ENCODE assay signal across 11 mouse cellular contexts in the genomic region with DNA sequence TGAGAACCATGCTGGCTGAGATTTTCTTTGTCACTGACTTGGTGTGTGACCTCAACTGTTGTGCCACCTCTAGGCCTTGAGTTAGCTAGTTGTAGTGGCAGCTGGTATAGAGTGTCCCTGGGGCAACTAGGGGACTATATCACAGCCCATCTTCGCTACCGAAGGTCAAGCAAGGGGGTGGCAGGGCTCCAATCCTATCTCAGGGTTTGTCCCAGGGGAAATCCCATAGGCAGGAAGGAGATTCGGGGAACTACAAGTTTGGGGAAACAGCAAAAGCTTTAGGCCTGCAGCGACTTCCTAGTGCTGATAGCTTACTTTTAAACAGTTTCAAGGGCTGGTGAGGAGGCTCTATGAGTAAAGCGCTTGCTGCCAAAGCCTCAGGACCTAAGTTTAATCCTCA. TPM values are rescaled to one million over a fixed set of nuclear protein-coding genes. Genes with fewer than 3 reads are reported as not detected.
A peak's percentile ranks its signal among the peaks of the same experiment; 100 is the strongest.
DNase-seq lines count a peak whose midpoint lies in the region; ATAC-seq and TF ChIP-seq lines count a peak whose summit lies in the region.
"Had no signal": no experiment of that assay in that cellular context is flagged by ENCODE, and none has a peak within 500 bp of the region (broad histone marks: within the 10 kb centered on the region; RNA-seq: fewer than 3 reads in every experiment).

No protein-coding gene starts in this region.

- no peaks in the 10 kb centered on the region for H3K27me3 ChIP-seq in CH12.LX (replicated peaks)
- H3K27me3 ChIP-seq in forebrain, embryonic 16.5 days (replicated peaks; ENCODE audit: control insufficient read depth, insufficient read depth, low read length), result no peaks in the 10 kb centered on the region
- peaks cover 38% of the 10 kb centered on the region for H3K27me3 ChIP-seq in midbrain, embryonic 10.5 days (ENCODE audit: low read depth, poor library complexity, severe bottlenecking)
- no peaks in the 10 kb centered on the region for H3K27me3 ChIP-seq in kidney, embryonic 14.5 days (ENCODE audit: control insufficient read depth, insufficient read depth, low read length)

- no peak for TF ChIP-seq CTCF in gastrocnemius, adult 2 months (IDR thresholded peaks at IDR 0.05)
- TF ChIP-seq CTCF in CH12.LX (conservative IDR thresholded peaks at IDR 0.05 in 1 of 2, IDR thresholded peaks at IDR 0.05 in 1 of 2; ENCODE audit: low read depth in 2 of 2, low read length in 2 of 2), result no peak

- in situ Hi-C loops in CH12.LX (cut with MboI; ENCODE audit: low pct_ligation_motif_present, low pct_unique_long_range_greater_than_20kb, low sequenced_read_pairs), result no loop called here

- DNase-seq in gastrocnemius, adult 2 months, result no peak
- DNase-seq in gastrocnemius, adult 18-20 months (ENCODE audit: low spot score), result no peak
- no peak for DNase-seq in CH12.LX (ENCODE audit: extremely low read depth)
- DNase-seq in midbrain, embryonic 10.5 days (ENCODE audit: low spot score), result no peak
- DNase-seq in right cerebral cortex, postnatal 4 days, result no peak
- no peak for DNase-seq in urinary bladder, adult 18-20 months (ENCODE audit: low spot score in 2 of 2)
- DNase-seq: cerebellum, adult 11-12 months; kidney, adult 18-20 months; lung, postnatal 14 days had no signal

- peaks cover 0 to 10% of the 10 kb centered on the region in 2 experiments for H3K36me3 ChIP-seq in CH12.LX (replicated peaks in 1 of 2; ENCODE audit: control insufficient read depth in 1 of 2, insufficient read depth in 1 of 2, low read length in 1 of 2)
- no peaks in the 10 kb centered on the region for H3K36me3 ChIP-seq in forebrain, embryonic 16.5 days (ENCODE audit: control insufficient read depth, insufficient read depth)
- no peaks in the 10 kb centered on the region for H3K36me3 ChIP-seq in midbrain, embryonic 10.5 days
- no peaks in the 10 kb centered on the region for H3K36me3 ChIP-seq in kidney, embryonic 14.5 days (ENCODE audit: control insufficient read depth, insufficient read depth, low read length)

- WGBS in forebrain, embryonic 16.5 days, result 80% methylated on average over 5 of the region's 5 CpGs
- 59% methylated on average over 5 of the region's 5 CpGs for WGBS in midbrain, embryonic 10.5 days
- WGBS in kidney, embryonic 14.5 days, result 80% methylated on average over 5 of the region's 5 CpGs

- peaks cover 41% of the 10 kb centered on the region for H3K79me2 ChIP-seq in CH12.LX (replicated peaks; ENCODE audit: control insufficient read depth, extremely low read depth, insufficient read depth, poor library complexity, severe bottlenecking)

- TF ChIP-seq POLR2A in CH12.LX (IDR thresholded peaks at IDR 0.05; ENCODE audit: low read depth, low read length), result no peak

- TF ChIP-seq EP300 in CH12.LX (IDR thresholded peaks at IDR 0.05; ENCODE audit: low read length), result 0 out of 2 replicates have a peak, but pooled peaks have one; percentile 3

- H3K27ac ChIP-seq in gastrocnemius, adult 2 months, result no peak overlapping the region
- peak overlapping the region; percentile 94 for H3K27ac ChIP-seq in CH12.LX (ENCODE audit: insufficient read depth, low read depth)
- H3K27ac ChIP-seq in forebrain, embryonic 16.5 days (ENCODE audit: low read length), result no peak overlapping the region
- peak overlapping the region; percentile 87 for H3K27ac ChIP-seq in midbrain, embryonic 10.5 days (replicated peaks)
- no peak overlapping the region for H3K27ac ChIP-seq in kidney, embryonic 14.5 days (ENCODE audit: low read depth, low read length)

- dilution Hi-C loops in CH12.LX (cut with MboI; ENCODE audit: extremely low pct_ligation_motif_present, extremely low pct_unique_long_range_greater_than_20kb, low sequenced_read_pairs), result no loop called here

- intact Hi-C loops in gastrocnemius, adult 2 months (cut with DNase I), result no loop called here

- H3K4me2 ChIP-seq in CH12.LX (ENCODE audit: insufficient read depth, low read depth, poor library complexity, severe bottlenecking), result peak overlapping the region; percentile 89
- 0 out of 2 replicates have a peak overlapping the region, but pooled peaks have one; percentile 8 for H3K4me2 ChIP-seq in forebrain, embryonic 16.5 days (ENCODE audit: low read length)
- no peak overlapping the region for H3K4me2 ChIP-seq in kidney, embryonic 14.5 days (replicated peaks; ENCODE audit: low read depth, low read length)

- ATAC-seq in forebrain, embryonic 16.5 days, result no peak
- no peak for ATAC-seq in kidney, embryonic 14.5 days (ENCODE audit: low FRiP score, low TSS enrichment)

- peak overlapping the region; percentile 83 for H3K9ac ChIP-seq in CH12.LX (ENCODE audit: insufficient read depth, low read depth)
- H3K9ac ChIP-seq in forebrain, embryonic 16.5 days (replicated peaks; ENCODE audit: low read depth, low read length), result no peak overlapping the region
- no peak overlapping the region for H3K9ac ChIP-seq in kidney, embryonic 14.5 days (ENCODE audit: low read depth, low read length)

- no peaks in the 10 kb centered on the region for H3K9me3 ChIP-seq in CH12.LX (replicated peaks; ENCODE audit: low read length)
- no peaks in the 10 kb centered on the region for H3K9me3 ChIP-seq in forebrain, embryonic 16.5 days (ENCODE audit: control insufficient read depth, low read length)
- no peaks in the 10 kb centered on the region for H3K9me3 ChIP-seq in midbrain, embryonic 10.5 days (replicated peaks)
- H3K9me3 ChIP-seq in kidney, embryonic 14.5 days (ENCODE audit: control insufficient read depth, low read length), result no peaks in the 10 kb centered on the region

- no peak for TF ChIP-seq RAD21 in CH12.LX (IDR thresholded peaks at IDR 0.05; ENCODE audit: low read depth, low read length)

- H3K4me3 ChIP-seq in gastrocnemius, adult 2 months, result peak overlapping the region; percentile 74
- H3K4me3 ChIP-seq in CH12.LX (replicated peaks in 1 of 3; ENCODE audit: low read depth in 2 of 3, low read length in 2 of 3, poor library complexity in 1 of 3), result peak overlapping the region; percentile 82 to 94 (median 85)
- H3K4me3 ChIP-seq in forebrain, embryonic 16.5 days (replicated peaks; ENCODE audit: low read length), result no peak overlapping the region
- H3K4me3 ChIP-seq in midbrain, embryonic 10.5 days, result peak overlapping the region; percentile 68
- H3K4me3 ChIP-seq in kidney, embryonic 14.5 days (ENCODE audit: low read length), result no peak overlapping the region

- H3K4me1 ChIP-seq in CH12.LX (ENCODE audit: control insufficient read depth in 1 of 2, insufficient read depth in 2 of 2), result peaks cover 27 to 66% of the 10 kb centered on the region in 2 experiments
- H3K4me1 ChIP-seq in forebrain, embryonic 16.5 days (replicated peaks; ENCODE audit: control insufficient read depth, insufficient read depth, low read length), result peaks cover 32% of the 10 kb centered on the region
- H3K4me1 ChIP-seq in midbrain, embryonic 10.5 days, result peaks cover 82% of the 10 kb centered on the region
- H3K4me1 ChIP-seq in kidney, embryonic 14.5 days (ENCODE audit: control insufficient read depth, insufficient read depth, low read length), result peaks cover 16% of the 10 kb centered on the region; the same call in 1 of the 2 replicates

TF ChIP-seq in CH12.LX, 34 proteins besides CTCF, POLR2A, EP300 and RAD21:
- TF ChIP-seq JUND (conservative IDR thresholded peaks at IDR 0.05; ENCODE audit: low read depth, low read length) (no peak), TBP (conservative IDR thresholded peaks at IDR 0.05; ENCODE audit: low read depth, low read length) (0 out of 2 replicates have a peak, but pooled peaks have one; percentile 36)

RNA-seq across cellular contexts. Expression of a gene that starts 1.4 kb away (rescaled TPM):
- total RNA-seq in gastrocnemius, adult 2 months (2021), result 1 to 10 TPM; 1.7 to 2.3 TPM
- total RNA-seq in gastrocnemius, adult 18-20 months (2021), result 1 to 10 TPM; 1.4 to 1.8 TPM
- total RNA-seq in CH12.LX (2012; rRNA removed), result 29.0 and 32.3 TPM in 2 replicates
- 13.5 and 17.3 TPM in 2 replicates for total RNA-seq in CH12.LX (2014; rRNA removed)
- polyA plus RNA-seq in CH12.LX (2012; ENCODE audit: insufficient read length, low read depth), result 69.0 and 74.9 TPM in 2 replicates
- 7.9 and 8.5 TPM in 2 replicates for polyA plus RNA-seq in forebrain, embryonic 16.5 days (2015; fragmentation: Nextera tagmentation; extraction: Ambion mirVana)
- polyA plus RNA-seq in midbrain, embryonic 10.5 days (2016; fragmentation: Nextera tagmentation; extraction: Ambion mirVana), result 35.0 and 35.7 TPM in 2 replicates
- 5.4 and 7.8 TPM in 2 replicates for polyA plus RNA-seq in kidney, embryonic 14.5 days (2014; fragmentation: Nextera tagmentation; extraction: Ambion mirVana)

RNA-seq across cellular contexts. Expression of a gene that starts 21.9 kb away (rescaled TPM):
- total RNA-seq in gastrocnemius, adult 2 months (2021), result 10 to 100 TPM in 1 of 2 experiments, 1 to 10 TPM in 1; 6.2 to 24.0 TPM
- total RNA-seq in gastrocnemius, adult 18-20 months (2021), result 10 to 100 TPM; 10.7 to 17.4 TPM
- total RNA-seq in CH12.LX (2012; rRNA removed) (0.13 and 0.34 TPM in 2 replicates), CH12.LX (2014; rRNA removed) (not detected in 2 replicates)
- polyA plus RNA-seq in CH12.LX (2012; ENCODE audit: insufficient read length, low read depth), result 0.31 and 0.47 TPM in 2 replicates
- 7.0 and 9.9 TPM in 2 replicates for polyA plus RNA-seq in forebrain, embryonic 16.5 days (2015; fragmentation: Nextera tagmentation; extraction: Ambion mirVana)
- polyA plus RNA-seq in midbrain, embryonic 10.5 days (2016; fragmentation: Nextera tagmentation; extraction: Ambion mirVana), result 8.6 and 9.2 TPM in 2 replicates
- polyA plus RNA-seq in kidney, embryonic 14.5 days (2014; fragmentation: Nextera tagmentation; extraction: Ambion mirVana), result 23.1 and 27.5 TPM in 2 replicates

RNA-seq across cellular contexts. Expression of a gene that starts 43.5 kb away (rescaled TPM):
- 1 to 10 TPM; 7.7 to 7.9 TPM for total RNA-seq in gastrocnemius, adult 2 months (2021)
- 1 to 10 TPM; 6.7 to 7.2 TPM for total RNA-seq in gastrocnemius, adult 18-20 months (2021)
- total RNA-seq in CH12.LX (2012; rRNA removed) (11.9 and 13.0 TPM in 2 replicates), CH12.LX (2014; rRNA removed) (25.9 and 33.4 TPM in 2 replicates)
- 31.1 and 33.2 TPM in 2 replicates for polyA plus RNA-seq in CH12.LX (2012; ENCODE audit: insufficient read length, low read depth)
- 202 and 234 TPM in 2 replicates for polyA plus RNA-seq in forebrain, embryonic 16.5 days (2015; fragmentation: Nextera tagmentation; extraction: Ambion mirVana)
- 308 and 322 TPM in 2 replicates for polyA plus RNA-seq in midbrain, embryonic 10.5 days (2016; fragmentation: Nextera tagmentation; extraction: Ambion mirVana)
- polyA plus RNA-seq in kidney, embryonic 14.5 days (2014; fragmentation: Nextera tagmentation; extraction: Ambion mirVana), result 187 and 240 TPM in 2 replicates

RNA-seq across cellular contexts. Expression of a gene that starts 44.4 kb away (rescaled TPM):
- total RNA-seq in gastrocnemius, adult 2 months (2021), result under 1 TPM; 0.03 TPM
- total RNA-seq in gastrocnemius, adult 18-20 months (2021), result under 1 TPM; 0.02 to 0.05 TPM
- total RNA-seq in CH12.LX (2012; rRNA removed) (0.04 TPM in 2 replicates), CH12.LX (2014; rRNA removed) (0.01 TPM in 2 replicates)
- 0.01 TPM in 2 replicates for polyA plus RNA-seq in CH12.LX (2012; ENCODE audit: insufficient read length, low read depth)
- 0.81 and 1.4 TPM in 2 replicates for polyA plus RNA-seq in forebrain, embryonic 16.5 days (2015; fragmentation: Nextera tagmentation; extraction: Ambion mirVana)
- polyA plus RNA-seq in midbrain, embryonic 10.5 days (2016; fragmentation: Nextera tagmentation; extraction: Ambion mirVana), result 0.02 and 0.06 TPM in 2 replicates
- polyA plus RNA-seq in kidney, embryonic 14.5 days (2014; fragmentation: Nextera tagmentation; extraction: Ambion mirVana), result 1.4 and 1.8 TPM in 2 replicates

Comparison
In these comparisons a context has a peak if more than half of its experiments do, and no peak if none do; other contexts are left out.
1. H3K27ac ChIP-seq: peak in CH12.LX (single experiment) and midbrain, embryonic 10.5 days (single experiment); none in gastrocnemius, adult 2 months (single experiment), forebrain, embryonic 16.5 days (single experiment) and kidney, embryonic 14.5 days (single experiment).
2. H3K4me3 ChIP-seq: peak in gastrocnemius, adult 2 months (single experiment), CH12.LX (3 of 3) and midbrain, embryonic 10.5 days (single experiment); none in forebrain, embryonic 16.5 days (single experiment) and kidney, embryonic 14.5 days (single experiment).